Mouse (Mus musculus): ENCODE measurements around the gene Cavin1. TPM values are rescaled to one million over a fixed set of nuclear protein-coding genes. Genes with fewer than 3 reads are reported as not detected.
"Not testable (repeated sequence)": the region's sequence is repeated elsewhere in the genome, so short reads cannot be mapped to it uniquely, and the experiment has no call there.

Gene Cavin1
- total RNA-seq (2021) = 10 to 100 TPM; 14.3 to 16.3 TPM
- long read RNA-seq, experiment 1 = 0 reads
- long read RNA-seq, experiment 2, partial matches to known transcripts = 0 of 4 reads
- long read RNA-seq, experiment 2, other reads (novel, unspliced or antisense) = 3 of 4 reads

- TF ChIP-seq CTCF (conservative IDR thresholded peaks at IDR 0.05) = no peak
- peak within 1 kb of the TSS; percentile 71 for H3K27ac ChIP-seq
- peak within 1 kb of the TSS; percentile 59 for H3K4me3 ChIP-seq
- DNase-seq (ENCODE audit: low spot score in 2 of 2) = peak; percentile 42 to 59
Measured at GRCm38 (mm10) chr11:100970557-100970937, at the start of gene Cavin1. Gene Cavin1 (minus strand): TSS chr11:100970887.

DNA sequence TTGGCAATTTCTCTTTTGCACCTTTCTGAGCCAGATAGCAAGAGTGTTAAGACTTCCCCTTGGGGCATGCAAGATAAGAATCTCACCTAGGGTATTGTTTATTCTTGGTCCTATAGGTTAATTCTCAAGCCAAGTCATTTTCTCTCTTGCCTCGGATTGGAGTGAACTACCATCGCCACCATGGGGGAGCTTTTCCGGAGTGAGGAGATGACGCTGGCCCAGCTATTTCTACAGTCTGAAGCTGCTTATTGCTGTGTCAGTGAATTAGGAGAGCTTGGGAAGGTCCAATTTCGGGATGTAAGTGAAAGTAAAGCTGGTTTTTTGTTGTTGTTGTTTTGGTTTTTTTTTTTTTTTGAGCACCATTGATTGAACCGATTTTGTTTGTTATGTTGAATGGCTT, 41.0 kb upstream of the Cavin1 start:
- peak overlapping the region; percentile 87 for H3K4me3 ChIP-seq
- TF ChIP-seq CTCF (conservative IDR thresholded peaks at IDR 0.05) = no peak
- peak overlapping the region; percentile 95 for H3K27ac ChIP-seq
- no peak for DNase-seq (ENCODE audit: low spot score in 2 of 2)

- peak overlapping the region; percentile 87 for H3K4me3 ChIP-seq
- no peak for DNase-seq (ENCODE audit: low spot score in 2 of 2)
- peak; percentile 21; the same call in 1 of the 2 replicates for TF ChIP-seq CTCF (conservative IDR thresholded peaks at IDR 0.05)
- peak overlapping the region; percentile 95 for H3K27ac ChIP-seq
Measured at GRCm38 (mm10) chr11:101009888-101010784, 39.4 kb upstream of the Cavin1 start.

DNA sequence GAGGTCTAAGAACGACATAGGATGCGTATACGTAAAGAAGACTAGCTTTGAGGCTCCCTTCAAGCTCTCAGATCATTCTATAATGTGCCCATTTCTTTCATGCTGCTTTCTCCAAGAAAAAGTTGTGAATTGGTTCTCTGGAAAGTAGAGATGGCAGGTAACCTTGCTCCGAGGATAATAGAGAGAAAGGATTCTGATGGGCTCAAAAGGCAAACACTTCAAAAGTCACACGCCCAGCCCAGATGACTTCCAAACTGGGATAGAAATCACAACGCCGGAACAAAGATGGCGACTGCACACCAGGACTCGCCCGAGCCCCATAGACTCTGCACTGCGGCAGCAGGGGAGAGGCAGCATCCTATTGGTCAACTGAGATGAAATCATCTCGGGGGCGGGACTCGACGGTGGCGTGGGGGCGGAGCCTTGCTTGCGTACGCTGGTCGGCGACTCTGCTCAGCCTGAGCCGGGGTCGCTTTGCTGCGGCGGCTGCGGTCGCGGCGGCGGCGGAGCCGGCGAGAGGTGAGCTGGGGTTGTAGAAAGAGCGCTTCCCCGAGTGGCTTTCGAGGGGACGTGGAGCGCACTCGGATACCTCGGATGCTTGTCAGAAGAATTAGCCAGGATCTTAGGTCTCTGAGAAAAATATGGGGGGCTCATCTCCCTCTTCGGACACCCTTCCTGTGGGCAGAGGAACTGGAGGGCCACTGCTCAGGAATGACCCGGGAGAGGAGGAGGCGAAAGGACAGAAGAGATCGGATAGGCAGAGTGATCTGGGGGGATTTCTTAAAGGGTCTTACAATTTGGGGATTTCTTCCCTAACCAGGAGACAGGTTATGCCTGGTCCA, 38.6 kb upstream of the Cavin1 start, which contains the start of gene Atp6v0a1:
Gene Atp6v0a1, plus strand, starts transcription at position 407 of the 842 bp plus-strand sequence.
- no peak for TF ChIP-seq CTCF (conservative IDR thresholded peaks at IDR 0.05)
- H3K27ac ChIP-seq = peak within 1 kb of the TSS; percentile 95

DNA sequence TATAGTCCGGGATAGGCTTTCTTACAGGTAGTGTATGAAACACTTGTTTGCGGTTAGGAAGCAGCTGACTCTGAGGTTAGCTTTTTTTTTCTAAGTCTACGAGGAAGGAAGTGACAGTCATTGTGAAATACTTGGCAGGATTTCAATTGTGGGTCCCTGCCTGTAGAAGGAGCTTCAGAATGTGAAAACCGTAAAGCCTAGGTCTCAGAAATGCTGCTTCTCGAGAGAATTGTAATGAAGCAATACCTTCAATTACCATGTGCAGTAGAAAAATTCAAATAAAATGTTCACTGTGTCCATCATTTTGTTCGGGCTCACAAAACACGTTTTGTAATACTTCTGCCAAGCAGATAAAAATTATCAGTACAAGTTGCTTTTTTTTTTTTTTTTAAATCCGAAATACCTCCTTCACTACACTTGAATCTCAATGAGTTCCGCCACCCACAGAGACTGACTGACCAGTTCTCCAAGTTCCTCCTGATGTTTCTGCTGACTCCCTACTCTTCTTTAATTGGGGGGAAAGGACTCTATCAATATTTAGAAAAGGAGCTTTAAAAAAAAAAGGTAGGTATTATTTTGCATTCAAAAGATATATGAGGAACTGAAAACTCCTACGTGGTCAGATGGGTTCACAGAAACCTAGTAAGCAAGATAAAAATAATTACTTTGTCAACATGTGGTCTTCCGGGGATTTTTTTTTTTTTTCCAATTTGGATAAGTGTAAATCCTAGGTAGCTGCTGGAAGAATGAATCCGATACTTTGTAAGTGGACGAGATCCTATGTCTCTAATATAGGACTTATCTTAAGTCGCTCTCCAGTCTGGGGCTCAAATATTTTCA, 37.7 kb upstream of the Cavin1 start:
- no peak for DNase-seq (ENCODE audit: low spot score in 2 of 2)
- H3K27ac ChIP-seq = peak overlapping the region; percentile 95
- peak overlapping the region; percentile 87 for H3K4me3 ChIP-seq
- TF ChIP-seq CTCF (conservative IDR thresholded peaks at IDR 0.05) = no peak

More for the DNA sequence above, 38.6 kb upstream of the Cavin1 start, which contains the start of gene Atp6v0a1:
- H3K4me3 ChIP-seq = peak within 1 kb of the TSS; percentile 87
- DNase-seq (ENCODE audit: low spot score in 2 of 2) = peak; percentile 98

- DNase-seq (ENCODE audit: low spot score in 2 of 2) = no peak
- Histone ChIP-seq H3K4me3 (no peak overlapping the region), H3K27ac (no peak overlapping the region)
- TF ChIP-seq CTCF (conservative IDR thresholded peaks at IDR 0.05) = no peak
Measured at GRCm38 (mm10) chr11:101003025-101003685, 32.5 kb upstream of the Cavin1 start.

GRCm38 (mm10) chr11:101001875-101002552, 31.3 kb upstream of the Cavin1 start:
- H3K4me3 ChIP-seq; DNase-seq (ENCODE audit: low spot score in 2 of 2); H3K27ac ChIP-seq: not testable (repeated sequence)

GRCm38 (mm10) chr11:100999254-100999653, 28.6 kb upstream of the Cavin1 start:
- DNase-seq (ENCODE audit: low spot score in 2 of 2) = no peak
- Histone ChIP-seq H3K4me3 (no peak overlapping the region), H3K27ac (no peak overlapping the region)
- no peak for TF ChIP-seq CTCF (conservative IDR thresholded peaks at IDR 0.05)

GRCm38 (mm10) chr11:100998836-100999235, 28.1 kb upstream of the Cavin1 start:
- DNase-seq (ENCODE audit: low spot score in 2 of 2) = no peak
- TF ChIP-seq CTCF (conservative IDR thresholded peaks at IDR 0.05) = no peak
- H3K4me3 ChIP-seq = no peak overlapping the region
- H3K27ac ChIP-seq = no peak overlapping the region

GRCm38 (mm10) chr11:100996501-100996900, 25.8 kb upstream of the Cavin1 start:
- TF ChIP-seq CTCF (conservative IDR thresholded peaks at IDR 0.05) = no peak
- no peak overlapping the region for H3K27ac ChIP-seq

GRCm38 (mm10) chr11:100994655-100995054, 24.0 kb upstream of the Cavin1 start:
- no peak for DNase-seq (ENCODE audit: low spot score in 2 of 2)
- Histone ChIP-seq H3K4me3 (no peak overlapping the region), H3K27ac (no peak overlapping the region)
- no peak for TF ChIP-seq CTCF (conservative IDR thresholded peaks at IDR 0.05)

More at GRCm38 (mm10) chr11:100996501-100996900, 25.8 kb upstream of the Cavin1 start:
- H3K4me3 ChIP-seq = no peak overlapping the region
- no peak for DNase-seq (ENCODE audit: low spot score in 2 of 2)
